Mouse (Mus musculus) MEL (cell line): Measurements from ENCODE around the gene Strip1.
A peak's percentile ranks its signal among the peaks of the same experiment; 100 is the strongest.

Source experiments
- BHLHE40 ChIP-seq: IDR thresholded peaks from 2 replicates; pipeline ENCODE4 v1.6.1; 2012; ENCODE audit warnings: low read depth, mild to moderate bottlenecking, inconsistent platforms, low read length, improper control_type of control experiment, borderline replicate concordance
- CHD1 ChIP-seq: IDR thresholded peaks from 2 replicates; pipeline ENCODE4 v1.6.1; 2012; ENCODE audit warnings: low read depth, mild to moderate bottlenecking, inconsistent platforms, low read length, improper control_type of control experiment
- CHD2 ChIP-seq: IDR thresholded peaks from 2 replicates; pipeline ENCODE4 v1.6.1; 2011; ENCODE audit warnings: low read length, improper control_type of control experiment
- CTCF ChIP-seq, 3 experiments: IDR thresholded peaks in 2 of 3; conservative IDR thresholded peaks in 1 of 3; 2 replicates each; pipeline ENCODE4 v1.5.1; 2011 to 2012; ENCODE audit warnings: low read length in 3 of 3, low read depth in 2 of 3, mild to moderate bottlenecking in 2 of 3, improper control_type of control experiment in 1 of 3, inconsistent platforms in 1 of 3, mixed read lengths in 1 of 3, moderate library complexity in 1 of 3; ENCODE audit not compliant: control insufficient read depth in 1 of 3, insufficient read depth in 1 of 3, poor library complexity in 1 of 3, severe bottlenecking in 1 of 3
- GABPA ChIP-seq: IDR thresholded peaks from 2 replicates; pipeline ENCODE4 v1.6.1; 2012; ENCODE audit warnings: low read depth, mild to moderate bottlenecking, inconsistent platforms, low read length, improper control_type of control experiment, moderate library complexity
- GATA1 ChIP-seq: IDR thresholded peaks from 2 replicates; pipeline ENCODE4 v1.6.1; 2011; ENCODE audit warnings: low read depth, low read length, improper control_type of control experiment
- HCFC1 ChIP-seq: IDR thresholded peaks from 2 replicates; pipeline ENCODE4 v1.6.1; 2012; ENCODE audit warnings: low read depth, mild to moderate bottlenecking, inconsistent platforms, low read length, improper control_type of control experiment, moderate library complexity
- KAT2A ChIP-seq: conservative IDR thresholded peaks from 2 replicates; pipeline ENCODE4 v1.6.1; 2012; ENCODE audit warnings: low read depth, low read length, improper control_type of control experiment, inconsistent platforms
- MAX ChIP-seq: IDR thresholded peaks from 2 replicates; pipeline ENCODE4 v1.6.1; 2011; ENCODE audit warnings: low read length, improper control_type of control experiment
- POLR2A ChIP-seq, 2 experiments: IDR thresholded peaks; 2 replicates each; pipeline ENCODE4 v1.6.1; 2011 to 2012; ENCODE audit warnings: low read length in 2 of 2, mild to moderate bottlenecking in 2 of 2, control low read depth in 1 of 2, improper control_type of control experiment in 1 of 2, low read depth in 1 of 2, moderate library complexity in 1 of 2; ENCODE audit not compliant: control insufficient read depth in 1 of 2, insufficient read depth in 1 of 2, poor library complexity in 1 of 2
- RCOR1 ChIP-seq: IDR thresholded peaks from 2 replicates; pipeline ENCODE4 v1.6.1; 2012; ENCODE audit warnings: low read depth, mild to moderate bottlenecking, inconsistent platforms, low read length, improper control_type of control experiment
- TAL1 ChIP-seq: IDR thresholded peaks from 2 replicates; pipeline ENCODE4 v1.6.1; 2012; ENCODE audit warnings: mild to moderate bottlenecking, inconsistent platforms, low read length, moderate library complexity, mixed read lengths
- USF1 ChIP-seq: IDR thresholded peaks from 2 replicates; pipeline ENCODE4 v1.6.1; 2014; ENCODE audit warnings: low read depth, mild to moderate bottlenecking, inconsistent platforms, low read length, improper control_type of control experiment, moderate library complexity

GRCm38 (mm10) chr3:107631523-107631958, at the start of gene Strip1:
- peak; percentile 93 for TF ChIP-seq CHD2
- TF ChIP-seq GATA1: no peak
- TF ChIP-seq KAT2A: no peak; the same call in 1 of the 2 replicates
- no peak for TF ChIP-seq CTCF (IDR thresholded peaks at IDR 0.05 in 2 of 3, conservative IDR thresholded peaks at IDR 0.05 in 1 of 3; ENCODE audit: control insufficient read depth in 1 of 3, insufficient read depth in 1 of 3, low read depth in 2 of 3, low read length in 3 of 3, poor library complexity in 1 of 3, severe bottlenecking in 1 of 3)
- TF ChIP-seq MAX: no peak
- TF ChIP-seq POLR2A (IDR thresholded peaks at IDR 0.05; ENCODE audit: control insufficient read depth in 1 of 2, insufficient read depth in 1 of 2, low read depth in 1 of 2, low read length in 2 of 2, poor library complexity in 1 of 2): peak; percentile 71 to 84; a peak in 3 of 4 replicates
- TF ChIP-seq BHLHE40: no peak
- no peak for TF ChIP-seq TAL1
- no peak for TF ChIP-seq GABPA
- peak; percentile 83 for TF ChIP-seq HCFC1
- TF ChIP-seq CHD1: no peak
- no peak for TF ChIP-seq USF1
- no peak for TF ChIP-seq RCOR1
